Mouse (Mus musculus) liver, embryonic 16.5 days (tissue): ENCODE results near the gene Ebi3. TPM values are rescaled to one million over a fixed set of nuclear protein-coding genes. Genes with fewer than 3 reads are reported as not detected.

ENCODE experiments used
- ATAC-seq: fragments of 200-750 bp; cut with Nextera tagmentation; 2 replicates; pipeline ENCODE4 v1.8.0; 2017; ENCODE audit warnings: low read depth, mild to moderate bottlenecking, moderate number of reproducible peaks, moderate library complexity
- H3K27ac ChIP-seq: fragments of 300-500 bp; sonication (generic); 2 replicates; pipeline ENCODE4 v1.5.1; 2014; ENCODE audit warnings: mild to moderate bottlenecking, low read length
- H3K27me3 ChIP-seq: fragments of 300-500 bp; sonication (generic); 2 replicates; pipeline ENCODE4 v1.6.1; 2014; ENCODE audit warnings: low read depth, low read length, mixed read lengths; ENCODE audit not compliant: control insufficient read depth, insufficient read depth
- H3K36me3 ChIP-seq: fragments of 300-500 bp; sonication (generic); 2 replicates; pipeline ENCODE4 v1.6.1; 2014; ENCODE audit warnings: mild to moderate bottlenecking; ENCODE audit not compliant: control insufficient read depth, insufficient read depth
- H3K4me1 ChIP-seq: fragments of 300-500 bp; sonication (generic); 2 replicates; pipeline ENCODE4 v1.6.1; 2014; ENCODE audit warnings: low read depth, low read length, mixed read lengths; ENCODE audit not compliant: control insufficient read depth
- H3K4me2 ChIP-seq: fragments of 300-500 bp; sonication (generic); 2 replicates; pipeline ENCODE4 v1.6.1; 2014; ENCODE audit warnings: low read depth, low read length, mixed read lengths
- H3K4me3 ChIP-seq: fragments of 300-500 bp; sonication (generic); 2 replicates; pipeline ENCODE4 v1.5.1; 2014; ENCODE audit warnings: low read depth, mild to moderate bottlenecking, low read length
- H3K9ac ChIP-seq: fragments of 300-500 bp; sonication (generic); 2 replicates; pipeline ENCODE4 v1.6.1; 2014; ENCODE audit warnings: low read depth, low read length
- H3K9me3 ChIP-seq: fragments of 300-500 bp; sonication (generic); replicated peaks from 2 replicates; pipeline ENCODE4 v1.6.1; 2016; ENCODE audit warnings: low read length; ENCODE audit not compliant: control insufficient read depth
- WGBS: fragments of 180-500 bp; shearing (Covaris S2); extraction: QIAGEN DNeasy Blood & Tissue Kit; methylation state at CpG from one replicate; pipeline ENCODE4 v1.1.7; 2014; ENCODE audit not compliant: insufficient replicate concordance; 5-methylcytosine and 5-hydroxymethylcytosine counted together
- polyA plus RNA-seq: library from polyadenylated mRNA; unstranded; fragments of >200 nt; fragmentation: Nextera tagmentation; extraction: Ambion mirVana; gene quantifications from 2 replicates; pipeline ENCODE4 v1.2.1, GENCODE M21; 2015

Gene Ebi3
- polyA plus RNA-seq: 7.6 and 9.8 TPM in 2 replicates

GRCm38 (mm10) chr17:55952447-55953027 is at the start of gene Ebi3:
TSS of gene Ebi3 (plus strand) at chr17:55952640.
- Histone ChIP-seq H3K36me3 (no peaks in the 10 kb centered on the region), H3K27me3 (no peaks in the 10 kb centered on the region), H3K27ac (peak within 1 kb of the TSS; percentile 65), H3K9ac (no peak within 1 kb of the TSS), H3K4me3 (peak within 1 kb of the TSS; percentile 38), H3K4me2 (peak within 1 kb of the TSS; percentile 18; the same call in 1 of the 2 replicates), H3K9me3 (no peaks in the 10 kb centered on the region), H3K4me1 (peaks cover 15% of the 10 kb centered on the region)
- WGBS: 33% methylated on average over 6 of the region's 6 CpGs
- peak; percentile 9; the same call in 1 of the 2 replicates for ATAC-seq

- H3K27ac ChIP-seq: peak overlapping the region; percentile 27; the same call in 1 of the 2 replicates
- H3K36me3 ChIP-seq: peaks cover 5% of the 10 kb centered on the region
- no peak overlapping the region for H3K4me3 ChIP-seq
- H3K9ac ChIP-seq: no peak overlapping the region
- peaks cover 2% of the 10 kb centered on the region; the same call in 1 of the 2 replicates for H3K9me3 ChIP-seq
- 37% methylated on average over 2 of the region's 2 CpGs for WGBS
- no peaks in the 10 kb centered on the region for H3K27me3 ChIP-seq
- ATAC-seq: no peak
- no peak overlapping the region for H3K4me2 ChIP-seq
- no peaks in the 10 kb centered on the region; the same call in 1 of the 2 replicates for H3K4me1 ChIP-seq
Observed at GRCm38 (mm10) chr17:55903087-55903486, 49.4 kb upstream of the Ebi3 start.

- Histone ChIP-seq H3K4me2 (no peak overlapping the region), H3K4me3 (no peak overlapping the region), H3K27me3 (no peaks in the 10 kb centered on the region), H3K4me1 (no peaks in the 10 kb centered on the region; the same call in 1 of the 2 replicates), H3K9me3 (peaks cover 2% of the 10 kb centered on the region; the same call in 1 of the 2 replicates), H3K27ac (no peak overlapping the region), H3K9ac (no peak overlapping the region), H3K36me3 (no peaks in the 10 kb centered on the region)
- ATAC-seq: peak; percentile 47; the same call in 1 of the 2 replicates
- 45% methylated on average over 1 of the region's 1 CpGs for WGBS
Observed at GRCm38 (mm10) chr17:55903687-55904086, 48.8 kb upstream of the Ebi3 start.

- no peak overlapping the region for H3K4me3 ChIP-seq
- peaks cover 2% of the 10 kb centered on the region; the same call in 1 of the 2 replicates for H3K9me3 ChIP-seq
- no peaks in the 10 kb centered on the region for H3K27me3 ChIP-seq
- ATAC-seq: no peak
- H3K9ac ChIP-seq: no peak overlapping the region
- WGBS: 56% methylated on average over 6 of the region's 6 CpGs
- H3K36me3 ChIP-seq: no peaks in the 10 kb centered on the region
- no peaks in the 10 kb centered on the region; the same call in 1 of the 2 replicates for H3K4me1 ChIP-seq
- H3K27ac ChIP-seq: peak overlapping the region; percentile 48; the same call in 1 of the 2 replicates
- H3K4me2 ChIP-seq: no peak overlapping the region
Observed at GRCm38 (mm10) chr17:55904131-55904530, 48.3 kb upstream of the Ebi3 start.

GRCm38 (mm10) chr17:55906669-55907068 is 45.8 kb upstream of the Ebi3 start:
- no peak overlapping the region for H3K9ac ChIP-seq
- no peak overlapping the region for H3K4me2 ChIP-seq
- no peak overlapping the region for H3K27ac ChIP-seq
- H3K36me3 ChIP-seq: no peaks in the 10 kb centered on the region
- no peak overlapping the region for H3K4me3 ChIP-seq
- no peaks in the 10 kb centered on the region for H3K27me3 ChIP-seq
- peak; percentile 80 for ATAC-seq
- no peaks in the 10 kb centered on the region; the same call in 1 of the 2 replicates for H3K4me1 ChIP-seq
- no peaks in the 10 kb centered on the region for H3K9me3 ChIP-seq

DNA sequence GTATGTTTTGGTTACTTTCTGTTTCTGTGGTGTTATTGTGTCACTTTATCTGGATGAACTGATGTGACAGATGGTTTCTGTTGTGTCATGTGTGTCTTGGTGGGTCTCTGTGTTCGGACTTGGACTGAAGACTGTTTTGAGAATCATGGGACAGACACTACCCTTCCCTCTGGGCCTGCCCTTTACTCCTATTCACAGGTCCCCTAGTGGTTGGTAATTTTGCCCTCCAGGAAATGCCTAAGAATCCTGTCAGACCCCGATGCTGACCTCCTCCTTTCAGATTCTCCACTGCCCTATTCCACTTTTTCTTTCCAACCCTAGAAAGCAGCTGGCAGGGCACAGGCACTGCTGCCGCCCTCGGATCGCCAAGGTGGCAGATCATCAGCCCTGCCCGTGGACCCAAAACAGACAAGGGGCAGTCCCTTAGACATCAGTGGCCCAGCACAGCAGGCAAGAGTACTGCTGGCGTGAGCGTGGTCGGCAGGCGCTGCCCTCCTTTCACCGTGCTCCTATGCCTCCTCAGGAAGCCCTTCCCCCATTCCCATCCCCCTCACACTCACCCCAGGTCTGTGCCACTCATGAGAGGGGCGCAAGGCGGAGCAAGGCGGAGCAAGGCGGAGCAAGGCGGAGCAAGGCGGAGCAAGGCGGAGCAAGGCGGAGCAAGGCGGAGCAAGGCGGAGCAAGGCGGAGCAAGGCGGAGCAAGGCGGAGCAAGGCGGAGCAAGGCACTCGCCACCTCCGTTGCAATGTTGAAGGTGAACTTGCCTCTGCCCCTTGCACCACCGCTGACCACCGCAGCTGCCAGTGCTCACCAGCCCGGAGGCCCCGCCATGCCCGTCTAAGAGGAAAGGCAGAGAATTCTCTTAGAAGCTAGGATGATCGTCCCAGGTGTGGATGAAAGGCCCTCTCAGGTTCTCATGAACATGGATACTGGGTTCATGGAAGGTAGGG is 20.6 kb upstream of the Ebi3 start:
- peak overlapping the region; percentile 80 for H3K27ac ChIP-seq
- WGBS: 1% methylated on average over 33 of the region's 33 CpGs

GRCm38 (mm10) chr17:55932635-55933034 is 19.8 kb upstream of the Ebi3 start:
- Histone ChIP-seq H3K9ac (peak overlapping the region; percentile 66), H3K9me3 (peaks cover 3% of the 10 kb centered on the region), H3K27me3 (no peaks in the 10 kb centered on the region), H3K4me1 (peaks cover 8% of the 10 kb centered on the region), H3K36me3 (no peaks in the 10 kb centered on the region; the same call in 1 of the 2 replicates), H3K27ac (peak overlapping the region; percentile 80), H3K4me2 (peak overlapping the region; percentile 76), H3K4me3 (peak overlapping the region; percentile 66)
- WGBS: 21% methylated on average over 2 of the region's 2 CpGs
- peak; percentile 47 for ATAC-seq

More for the DNA sequence above, 20.6 kb upstream of the Ebi3 start:
- H3K9ac ChIP-seq: peak overlapping the region; percentile 66
- peak overlapping the region; percentile 66 for H3K4me3 ChIP-seq
- peak overlapping the region; percentile 76 for H3K4me2 ChIP-seq
- H3K36me3 ChIP-seq: no peaks in the 10 kb centered on the region; the same call in 1 of the 2 replicates
- H3K4me1 ChIP-seq: peaks cover 8% of the 10 kb centered on the region
- H3K9me3 ChIP-seq: peaks cover 3% of the 10 kb centered on the region
- no peaks in the 10 kb centered on the region for H3K27me3 ChIP-seq
- peak; percentile 81 for ATAC-seq

GRCm38 (mm10) chr17:55933191-55933590 is 19.2 kb upstream of the Ebi3 start:
- WGBS: 78% methylated on average over 15 of the region's 15 CpGs
- Histone ChIP-seq H3K9ac (peak overlapping the region; percentile 66), H3K4me1 (peaks cover 8% of the 10 kb centered on the region), H3K27me3 (no peaks in the 10 kb centered on the region), H3K4me3 (peak overlapping the region; percentile 66), H3K36me3 (no peaks in the 10 kb centered on the region; the same call in 1 of the 2 replicates), H3K4me2 (peak overlapping the region; percentile 76), H3K27ac (peak overlapping the region; percentile 80), H3K9me3 (peaks cover 3% of the 10 kb centered on the region)
- ATAC-seq: no peak
